Mouse (Mus musculus) adrenal gland (tissue): ENCODE data around the gene Prrg2.

Source experiments
- intact Hi-C: fragments of 180-260 bp; cut with DNase I; formaldehyde crosslinking; loops from one replicate; pipeline ENCODE4 v1.15.1; 2025

Prrg2 gene

GRCm38 (mm10) chr7:45091001-45091990 lies 28.8 kb upstream of the Prrg2 start:
- intact Hi-C loops: loop anchor here (5.0 kb wide), 1 partner anchor 111 kb away; the partner anchor contains the start of gene Ccdc155

- intact Hi-C loops: loop anchor here (5.0 kb wide), 1 partner anchor 112 kb away; the partner anchor contains the start of gene Ccdc155
These were observed 27.9 kb upstream of the Prrg2 start for GRCm38 (mm10) chr7:45090251-45090977.

- intact Hi-C loops: no loop called here
These were observed 26.1 kb upstream of the Prrg2 start for GRCm38 (mm10) chr7:45088597-45088996.

DNA sequence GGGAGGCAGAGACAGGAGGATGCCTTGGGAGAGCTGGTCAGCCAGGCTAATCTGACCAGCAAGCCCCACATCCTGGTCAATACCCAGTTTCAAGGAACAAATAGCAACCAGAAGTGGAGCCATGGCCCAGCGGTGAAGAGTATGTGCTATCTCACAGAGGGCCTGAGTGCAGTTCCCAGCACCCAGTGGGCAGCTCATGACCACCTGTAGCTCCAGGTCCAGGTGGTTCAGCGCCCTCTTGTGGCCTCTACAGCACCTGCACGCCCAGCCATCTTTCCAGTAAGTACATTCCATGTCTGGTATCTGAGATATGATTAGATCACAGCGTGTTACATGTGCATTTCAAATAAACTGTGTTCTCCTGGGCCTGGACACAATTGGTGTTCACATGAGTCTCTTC lies 23.6 kb upstream of the Prrg2 start:
- intact Hi-C loops: no loop called here

GRCm38 (mm10) chr7:45083300-45083890 lies 20.9 kb upstream of the Prrg2 start:
- intact Hi-C loops: loop anchor here (5.0 kb wide), 1 partner anchor 39 kb away; the partner anchor contains the start of gene Rps11

DNA sequence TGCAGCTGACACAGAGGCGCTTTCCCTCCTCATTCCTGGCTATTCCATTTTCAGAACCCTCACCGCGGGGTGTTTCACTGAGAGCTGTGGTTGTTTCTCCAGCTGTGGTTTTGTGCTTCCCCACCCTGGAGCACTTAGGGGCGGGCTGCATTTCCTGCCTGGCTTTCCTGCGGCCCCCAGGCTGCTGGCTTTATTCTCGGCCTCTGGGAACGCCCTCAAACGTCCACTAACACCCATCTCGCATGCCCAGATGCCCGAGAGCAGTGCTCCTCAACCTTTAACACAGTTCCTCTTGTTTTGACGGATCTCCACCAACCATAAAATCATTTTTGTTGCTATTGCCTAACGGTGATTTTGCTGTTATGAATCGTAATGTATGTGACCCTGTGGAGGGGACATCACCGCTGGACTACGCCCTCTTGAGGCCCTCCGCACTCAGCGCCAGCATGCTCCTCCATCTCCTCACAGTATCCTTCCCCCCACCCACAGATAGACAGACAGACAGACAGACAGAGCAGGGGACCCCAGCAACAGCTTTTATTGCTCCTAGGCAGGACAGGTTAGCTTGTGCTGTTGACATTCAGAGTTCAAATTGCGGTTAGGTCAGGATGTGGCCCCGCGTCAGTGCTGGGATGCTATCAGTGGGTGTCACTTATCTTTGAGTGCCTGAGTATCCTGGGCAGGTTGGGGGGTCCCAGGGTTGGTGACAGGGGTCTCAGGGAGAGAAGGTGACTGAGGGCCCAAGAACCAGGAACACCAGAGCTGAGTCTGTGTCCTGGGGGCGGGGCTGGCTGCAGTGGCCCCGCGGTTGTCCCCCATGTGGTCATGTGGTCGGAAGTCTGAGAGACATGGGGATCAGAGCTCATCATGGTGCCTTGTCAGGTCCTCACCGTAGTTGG lies 20.2 kb upstream of the Prrg2 start:
- intact Hi-C loops: loop anchor here (5.0 kb wide), 1 partner anchor 40 kb away; the partner anchor contains the start of gene Rps11

DNA sequence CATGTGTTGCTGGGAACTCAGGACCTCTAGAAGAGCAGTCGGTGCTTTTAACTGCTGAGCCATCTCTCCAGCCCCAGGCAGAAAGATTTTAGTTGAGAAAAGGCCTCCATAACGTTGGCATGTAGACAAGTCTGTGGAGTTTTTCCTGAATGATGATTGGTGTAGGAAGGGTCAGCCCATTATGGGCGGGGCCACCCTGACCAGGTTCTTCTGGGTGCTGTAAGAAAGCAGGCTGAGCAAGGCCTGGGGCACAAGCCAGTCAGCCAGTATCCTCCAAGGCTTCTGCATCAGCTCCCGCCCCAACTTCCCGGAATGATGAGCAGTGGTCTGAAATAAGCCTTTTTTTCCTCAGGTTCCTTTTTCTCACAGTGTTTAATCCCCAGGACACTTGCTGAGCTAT lies 18.5 kb upstream of the Prrg2 start:
- intact Hi-C loops: loop anchor here (5.0 kb wide), 1 partner anchor 41 kb away; the partner anchor contains the start of gene Rps11

GRCm38 (mm10) chr7:45079856-45080255 lies 17.4 kb upstream of the Prrg2 start:
- intact Hi-C loops: loop anchor here (1.0 to 5.0 kb wide), 3 partner anchors 42 to 122 kb away; partner anchors contain the start of genes Ccdc155, Flt3l, Gm45713 and Rps11

- intact Hi-C loops: loop anchor here (5.0 kb wide), 1 partner anchor 124 kb away; the partner anchor contains the start of gene Ccdc155
These were observed 16.0 kb upstream of the Prrg2 start for GRCm38 (mm10) chr7:45078513-45078912.

DNA sequence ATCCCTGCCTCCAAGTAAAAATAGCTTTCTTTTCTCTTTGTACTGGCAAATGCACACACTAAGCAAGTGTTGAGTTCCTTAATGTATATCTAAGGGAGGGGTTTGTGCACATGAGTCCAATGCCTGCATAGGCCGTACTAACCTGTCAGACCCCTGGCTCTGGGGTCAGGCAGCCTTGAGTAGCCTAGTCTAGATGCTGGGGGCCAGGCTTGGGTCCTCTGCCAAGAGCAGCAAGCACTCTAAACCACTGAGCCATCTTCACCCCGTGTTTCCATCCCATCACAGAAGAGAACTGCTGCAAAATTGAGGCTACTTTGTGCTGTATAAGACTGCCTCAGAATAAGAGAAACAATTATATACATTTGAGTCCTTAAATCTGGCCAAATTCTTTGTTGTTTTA lies 15.4 kb upstream of the Prrg2 start:
- intact Hi-C loops: loop anchor here (5.0 kb wide), 1 partner anchor 124 kb away; the partner anchor contains the start of gene Ccdc155

DNA sequence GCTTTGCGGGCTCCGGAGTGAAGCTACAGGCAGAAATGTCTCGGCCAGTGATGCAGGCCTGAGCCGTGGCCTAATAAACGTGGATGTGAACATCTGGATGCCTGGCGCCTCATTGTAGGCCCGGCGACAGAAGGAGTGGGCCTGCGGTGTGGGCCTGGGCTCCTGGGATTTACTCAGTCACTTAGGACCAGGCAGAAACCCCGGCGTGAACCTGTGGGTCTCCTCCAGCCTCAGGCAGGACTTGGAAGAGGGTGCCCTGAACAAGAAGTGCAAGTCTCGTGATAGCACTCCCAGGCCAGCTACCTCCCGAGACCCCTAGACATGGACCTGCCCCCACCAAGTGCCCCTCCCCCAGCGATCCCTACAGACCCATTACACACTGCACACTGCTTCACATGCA lies 14.8 kb upstream of the Prrg2 start:
- intact Hi-C loops: loop anchor here (5.0 kb wide), 1 partner anchor 125 kb away; the partner anchor contains the start of gene Ccdc155

- intact Hi-C loops: loop anchor here (5.0 kb wide), 1 partner anchor 126 kb away; the partner anchor contains the start of gene Ccdc155
These were observed 14.0 kb upstream of the Prrg2 start for GRCm38 (mm10) chr7:45076501-45076900.

GRCm38 (mm10) chr7:45075405-45075804 lies 12.9 kb upstream of the Prrg2 start:
- intact Hi-C loops: loop anchor here (5.0 kb wide), 1 partner anchor 127 kb away; the partner anchor contains the start of gene Ccdc155

DNA sequence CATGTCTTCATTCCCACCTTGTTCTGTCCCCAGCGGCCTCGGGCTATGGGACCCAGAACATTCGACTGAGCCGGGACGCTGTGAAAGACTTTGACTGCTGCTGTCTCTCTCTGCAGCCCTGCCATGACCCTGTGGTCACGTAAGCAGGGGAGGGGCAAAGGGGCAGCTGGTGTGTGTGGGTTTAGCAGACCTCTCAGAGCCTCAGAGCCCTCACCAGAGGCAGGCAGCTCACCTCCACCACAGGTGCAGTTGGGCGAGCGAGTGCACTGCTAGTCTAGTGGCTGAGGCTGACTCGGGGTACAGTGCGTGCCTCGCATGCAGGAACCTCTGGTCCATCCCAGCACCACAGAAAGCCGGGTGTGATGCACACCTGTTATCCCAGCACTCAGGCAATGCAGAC lies 11.5 kb upstream of the Prrg2 start:
- intact Hi-C loops: loop anchor here (5.0 kb wide), 2 partner anchors 37 to 52 kb away; no protein-coding TSS in a partner anchor

DNA sequence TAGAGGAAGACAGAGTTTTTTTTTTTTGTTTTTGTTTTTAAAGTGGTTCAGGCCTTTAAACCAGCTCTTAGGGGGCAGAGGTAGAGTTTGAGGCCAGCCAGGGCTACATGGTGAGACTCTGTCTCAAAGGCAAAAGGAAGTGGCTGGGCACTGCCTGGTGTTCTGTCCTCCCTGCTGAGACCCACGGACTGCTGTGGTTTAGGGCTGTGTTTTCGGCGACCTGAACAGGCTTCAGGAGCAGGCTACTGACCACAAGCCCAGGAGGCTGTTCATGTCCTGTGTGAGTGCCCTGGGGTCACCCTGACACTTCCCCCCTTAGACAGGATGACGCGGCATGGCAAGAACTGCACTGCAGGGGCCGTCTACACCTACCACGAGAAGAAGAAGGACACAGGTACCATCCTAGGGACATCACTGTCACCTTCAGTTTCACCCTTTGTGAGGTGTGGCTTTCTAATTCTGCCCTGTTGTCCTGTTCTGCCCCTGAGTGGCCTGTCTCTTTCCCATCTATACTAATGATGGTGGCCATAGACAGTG lies 10.8 kb upstream of the Prrg2 start:
- intact Hi-C loops: loop anchor here (5.0 kb wide), 2 partner anchors 36 to 51 kb away; no protein-coding TSS in a partner anchor

- intact Hi-C loops: loop anchor here (5.0 kb wide), 2 partner anchors 35 to 50 kb away; no protein-coding TSS in a partner anchor
These were observed 9.8 kb upstream of the Prrg2 start for GRCm38 (mm10) chr7:45072230-45072629.

DNA sequence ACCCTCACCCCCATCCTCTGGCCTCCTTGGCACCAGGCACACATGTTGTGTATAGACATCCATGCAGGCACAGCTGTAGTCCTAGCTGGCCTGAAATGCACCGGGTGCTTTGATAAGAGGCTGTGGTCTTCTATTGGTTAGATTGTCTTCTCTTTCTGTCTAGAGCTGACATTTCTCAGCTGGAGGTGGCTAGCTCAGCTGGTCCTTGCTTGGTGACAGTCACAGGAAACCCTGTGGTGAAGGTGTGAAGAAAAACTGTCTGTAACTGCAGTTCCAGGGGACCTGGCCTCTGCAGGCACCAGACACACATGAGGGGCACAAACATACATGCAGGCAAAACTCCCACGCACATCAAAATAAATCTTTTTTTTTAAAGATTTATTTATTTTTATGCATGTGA lies 7.2 kb upstream of the Prrg2 start:
- intact Hi-C loops: loop anchor here (5.0 kb wide), 2 partner anchors 32 to 47 kb away; no protein-coding TSS in a partner anchor

DNA sequence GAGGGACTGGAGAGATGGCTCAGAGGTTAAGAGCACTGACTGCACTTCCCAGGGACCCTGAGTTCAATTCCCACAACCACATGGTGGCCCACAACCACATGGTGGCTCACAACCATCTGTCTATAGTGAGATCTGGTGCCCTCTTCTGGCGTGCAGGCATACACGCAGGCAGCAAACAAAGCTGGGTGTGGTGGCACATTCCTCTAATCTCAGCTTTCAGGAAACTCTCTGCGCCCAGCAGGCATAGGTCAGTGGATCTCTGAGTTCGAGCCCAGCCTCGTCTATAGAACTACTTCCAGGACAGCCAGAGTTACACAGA lies 5.5 kb upstream of the Prrg2 start:
- intact Hi-C loops: loop anchor here (2.0 kb wide), 1 partner anchor 85 kb away; no protein-coding TSS in a partner anchor
